Mouse (Mus musculus) fibroblast of lung, adult 2 months (primary cell): ENCODE data around the gene Olig1.
A peak's percentile ranks its signal among the peaks of the same experiment; 100 is the strongest.

ENCODE experiments used
- DNase-seq: peaks from one replicate; pipeline ENCODE4 v3.0.0-alpha.2; 2011; ENCODE audit warnings: low read depth

Olig1 gene

GRCm38 (mm10) chr16:91309872-91310271 lies 40.3 kb downstream of the Olig1 start:
- no peak for DNase-seq

- no peak for DNase-seq
These were observed 43.3 kb downstream of the Olig1 start for GRCm38 (mm10) chr16:91312921-91313320.

- DNase-seq: peak; percentile 27
These were observed 44.7 kb downstream of the Olig1 start for GRCm38 (mm10) chr16:91314114-91314775.

GRCm38 (mm10) chr16:91320191-91320590 lies 50.6 kb downstream of the Olig1 start:
- no peak for DNase-seq

- no peak for DNase-seq
These were observed 51.0 kb downstream of the Olig1 start for GRCm38 (mm10) chr16:91320608-91321007.
